18 mouse cellular contexts compared by ENCODE assay signal in genomic region chr3:79850656-79851055, GRCm38 (mm10). TPM values are rescaled to one million over a fixed set of nuclear protein-coding genes. Genes with fewer than 3 reads are reported as not detected.
"Had no signal": no experiment of that assay in that cellular context is flagged by ENCODE, and none has a peak within 500 bp of the region (broad histone marks: within the 10 kb centered on the region; RNA-seq: fewer than 3 reads in every experiment).

No protein-coding gene starts in this region.

- H3K36me3 ChIP-seq: liver, embryonic 13.5 days; stomach, embryonic 15.5 days had no signal

- H3K27ac ChIP-seq: stomach, embryonic 15.5 days had no signal

- H3K9ac ChIP-seq: liver, embryonic 13.5 days; stomach, embryonic 15.5 days had no signal

- H3K4me3 ChIP-seq: liver, embryonic 13.5 days; stomach, embryonic 15.5 days had no signal

- H3K9me3 ChIP-seq: liver, embryonic 13.5 days; stomach, embryonic 15.5 days had no signal

- DNase-seq: kidney, adult 11 months; kidney, adult 8-10 months; kidney, postnatal 14 days; kidney, postnatal 4 days; liver, embryonic 13.5 days; lung, adult 2 months; lung, postnatal 14 days; lung, postnatal 4 days; midbrain, embryonic 14.5 days; right cerebral cortex, adult 18-20 months; right cerebral cortex, postnatal 14 days; right cerebral cortex, postnatal 4 days; spleen, adult 18-20 months; thymus, adult 2 months; thymus, postnatal 14 days; thymus, postnatal 4 days had no signal

- H3K4me1 ChIP-seq: stomach, embryonic 15.5 days had no signal

RNA-seq across cellular contexts. Expression of gene Tmem144, which starts 1.9 kb away (rescaled TPM):
- total RNA-seq: megakaryocyte-erythroid progenitor cell, adult 5-6 weeks had no signal
